Mouse (Mus musculus): Measurements from ENCODE around the gene Bhlhb9.

The Bhlhb9 gene

GRCm38 (mm10) chrX:135916580-135916979 lies 119.2 kb downstream of the Bhlhb9 start:
- DNase-seq (ENCODE audit: low read depth), result no peak

- DNase-seq (ENCODE audit: low read depth), result no peak
Observed at GRCm38 (mm10) chrX:135917116-135917515, 119.7 kb downstream of the Bhlhb9 start.

GRCm38 (mm10) chrX:135922162-135922561 lies 124.8 kb downstream of the Bhlhb9 start:
- DNase-seq (ENCODE audit: low read depth), result no peak

GRCm38 (mm10) chrX:135925911-135926310 lies 128.5 kb downstream of the Bhlhb9 start:
- no peak for DNase-seq (ENCODE audit: low read depth)

GRCm38 (mm10) chrX:135928588-135928987 lies 131.2 kb downstream of the Bhlhb9 start:
- no peak for DNase-seq (ENCODE audit: low read depth)

- no peak for DNase-seq (ENCODE audit: low read depth)
Observed at GRCm38 (mm10) chrX:135936452-135936851, 139.1 kb downstream of the Bhlhb9 start.
